Mouse (Mus musculus): Measurements from ENCODE around the gene Sgms1.
"Not testable (repeated sequence)": the region's sequence is repeated elsewhere in the genome, so short reads cannot be mapped to it uniquely, and the experiment has no call there.

Gene Sgms1

DNA sequence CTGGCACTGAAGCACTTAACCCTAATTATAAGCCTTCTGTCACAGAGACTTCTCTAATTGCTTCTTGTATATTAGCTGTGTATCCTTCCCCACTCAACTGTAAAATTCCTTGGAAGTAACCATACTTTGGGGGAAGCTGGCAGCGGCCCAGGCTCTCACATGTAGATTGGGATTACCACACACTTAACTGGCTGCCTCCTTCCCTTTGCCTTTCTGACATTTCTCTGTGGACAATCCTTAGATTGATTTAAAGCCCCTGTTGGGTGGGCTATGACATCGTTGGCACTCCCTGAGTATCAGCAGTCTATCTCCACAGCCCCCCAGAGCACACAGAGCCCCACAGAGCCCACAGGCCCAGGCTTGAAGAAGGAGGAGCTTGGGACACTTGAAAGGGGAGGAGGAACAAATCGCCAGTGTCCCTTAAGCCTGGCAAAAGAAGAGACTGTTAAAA is 8.0 kb downstream of the Sgms1 start:
- peak; percentile 63 for DNase-seq

DNA sequence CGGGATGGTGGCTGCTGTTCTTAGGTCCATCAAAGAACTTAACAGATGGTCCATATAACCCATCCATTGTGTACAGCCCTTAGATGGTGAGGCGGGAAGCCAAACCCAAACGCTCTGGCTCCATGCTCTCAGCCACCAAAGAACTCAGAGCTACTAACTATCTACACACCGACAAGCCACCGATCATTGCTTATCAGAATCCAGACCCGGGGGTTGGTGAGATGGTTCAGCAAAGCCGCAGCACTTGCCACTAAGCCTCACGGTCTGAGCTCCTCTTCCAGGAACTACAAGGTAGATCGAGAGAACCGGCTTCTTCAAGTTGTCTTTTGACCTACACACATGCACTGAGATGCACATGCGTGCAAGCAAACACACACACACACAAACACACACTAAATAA is 8.8 kb downstream of the Sgms1 start:
- DNase-seq: no peak

DNA sequence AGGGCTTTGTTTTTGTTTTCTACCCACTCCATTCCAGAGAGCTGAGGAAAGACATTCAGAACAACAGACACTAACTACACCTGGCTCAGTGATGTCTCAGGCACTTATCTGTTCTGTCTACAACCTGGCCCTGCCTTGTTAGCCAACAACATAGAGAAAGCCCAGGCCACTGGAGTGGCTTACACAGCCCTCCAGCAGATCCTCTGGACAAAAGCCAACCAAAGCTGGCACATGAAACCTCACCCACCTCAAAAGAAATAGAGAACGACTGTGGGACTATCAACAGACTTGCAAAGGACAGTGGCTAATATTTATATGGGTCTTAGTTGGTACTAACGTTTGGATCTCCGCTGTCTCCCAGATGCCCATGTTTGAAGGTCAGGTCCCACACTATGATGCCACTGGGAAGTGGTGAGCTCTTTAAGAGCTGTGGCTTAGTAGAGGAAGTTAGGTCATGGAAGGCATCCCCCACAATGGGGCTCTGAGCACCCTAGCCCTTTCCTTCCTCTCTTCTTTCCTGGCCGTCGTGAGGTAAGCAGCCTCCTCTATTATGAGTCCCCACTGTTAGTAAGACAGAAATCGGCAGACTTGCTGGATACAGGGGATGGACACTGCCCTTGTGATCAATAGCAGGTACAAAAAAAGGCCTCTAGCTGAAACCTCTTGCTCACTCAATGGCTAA is 10.1 kb downstream of the Sgms1 start:
- DNase-seq: no peak

DNA sequence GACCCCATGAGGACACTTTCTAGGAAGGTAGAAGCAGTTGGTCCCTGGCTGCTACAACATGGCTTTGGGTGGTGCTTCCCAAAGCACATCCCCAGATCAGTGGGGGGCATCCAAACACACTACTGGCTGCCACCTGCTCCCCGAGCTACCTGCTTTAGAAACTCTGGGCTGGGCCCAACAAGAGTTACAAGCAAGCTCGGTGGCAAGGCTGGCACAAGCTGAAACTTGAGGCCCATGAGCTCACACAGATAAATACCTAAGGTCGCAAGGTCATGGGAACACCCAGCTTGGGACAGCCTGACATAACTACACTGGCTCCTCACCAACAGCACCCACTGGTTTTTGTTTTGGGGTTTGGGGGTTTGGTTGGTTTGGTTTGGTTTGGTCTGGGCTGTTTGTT is 10.9 kb downstream of the Sgms1 start:
- no peak for DNase-seq

DNA sequence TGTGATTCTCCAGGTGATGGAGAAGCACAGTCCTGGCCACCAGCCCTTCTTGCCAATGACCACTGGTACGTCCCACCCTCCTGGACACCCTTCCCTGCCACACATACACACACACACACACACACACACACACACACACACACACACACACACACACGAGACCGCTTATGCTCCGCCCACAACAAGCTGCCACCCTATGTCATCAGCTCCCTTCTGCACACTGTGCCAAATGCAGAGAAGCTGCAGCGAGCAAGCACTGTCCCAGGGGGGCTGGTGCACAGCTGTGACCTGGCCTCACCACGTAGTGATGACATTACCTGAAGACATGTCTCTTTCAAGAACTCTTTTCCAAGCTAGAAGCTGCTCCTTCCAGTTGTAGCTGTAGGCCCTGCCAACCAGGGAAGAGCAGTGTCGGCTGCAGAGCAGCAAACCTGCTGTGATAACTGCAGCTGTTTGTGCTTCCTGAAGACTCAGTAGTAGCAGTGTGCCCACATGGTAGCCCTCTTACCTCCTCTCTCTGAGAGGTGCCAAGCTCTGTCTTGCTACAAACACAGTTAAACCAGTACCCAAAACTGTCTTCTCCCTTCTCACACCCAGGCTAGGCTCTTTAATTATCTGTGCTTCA is 11.7 kb downstream of the Sgms1 start:
- DNase-seq: no peak

DNA sequence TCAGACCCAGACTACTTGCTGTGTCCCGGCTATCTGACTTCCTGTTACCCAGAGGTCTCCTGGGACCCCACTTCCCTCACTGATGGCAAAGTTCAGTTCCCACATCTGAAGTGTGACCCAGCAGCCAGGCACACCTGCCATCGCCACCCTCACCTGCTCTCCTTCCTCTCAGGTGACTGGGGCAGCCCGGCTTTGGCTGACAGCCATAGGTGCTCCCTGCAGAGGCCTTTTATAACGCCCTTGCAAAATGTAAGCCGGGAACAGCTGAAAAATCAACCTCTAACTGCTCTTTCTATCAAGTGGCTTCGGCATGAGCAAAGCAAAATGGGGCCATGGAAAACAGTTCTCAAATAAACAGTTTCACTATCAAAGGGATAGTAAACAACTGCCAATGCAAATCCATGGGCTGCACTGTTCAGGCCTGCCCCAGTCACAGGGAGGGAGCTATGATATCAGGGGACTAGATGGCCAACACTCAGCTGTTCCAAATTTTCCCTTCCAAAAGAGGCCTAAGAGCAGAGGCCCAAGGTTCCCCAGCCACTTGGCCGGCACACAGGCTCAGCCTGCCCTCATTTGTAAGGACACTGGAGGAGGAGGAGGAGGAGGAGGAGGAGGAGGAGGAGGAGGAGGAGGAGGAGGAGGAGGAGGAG is 12.5 kb downstream of the Sgms1 start:
- peak; percentile 49 for DNase-seq

DNA sequence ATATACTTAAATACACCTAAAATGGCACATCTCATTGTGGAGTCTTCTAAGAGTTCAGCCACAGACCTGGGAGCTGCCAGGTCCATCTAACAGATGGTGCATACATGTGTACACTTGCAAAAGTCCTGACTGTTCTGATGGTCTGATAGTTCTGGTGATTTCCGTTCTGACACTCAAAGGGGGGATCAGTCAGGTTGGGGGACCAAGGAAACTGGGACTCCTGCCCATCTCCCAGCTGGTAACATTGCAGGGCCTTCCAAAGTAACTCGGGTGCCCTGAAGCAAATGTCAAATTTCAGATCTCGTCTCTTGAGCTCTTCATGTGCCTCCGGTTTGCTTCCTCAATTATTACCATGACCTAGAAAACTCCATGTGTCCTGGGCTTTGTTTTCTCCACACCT is 13.5 kb downstream of the Sgms1 start:
- no peak for DNase-seq

DNA sequence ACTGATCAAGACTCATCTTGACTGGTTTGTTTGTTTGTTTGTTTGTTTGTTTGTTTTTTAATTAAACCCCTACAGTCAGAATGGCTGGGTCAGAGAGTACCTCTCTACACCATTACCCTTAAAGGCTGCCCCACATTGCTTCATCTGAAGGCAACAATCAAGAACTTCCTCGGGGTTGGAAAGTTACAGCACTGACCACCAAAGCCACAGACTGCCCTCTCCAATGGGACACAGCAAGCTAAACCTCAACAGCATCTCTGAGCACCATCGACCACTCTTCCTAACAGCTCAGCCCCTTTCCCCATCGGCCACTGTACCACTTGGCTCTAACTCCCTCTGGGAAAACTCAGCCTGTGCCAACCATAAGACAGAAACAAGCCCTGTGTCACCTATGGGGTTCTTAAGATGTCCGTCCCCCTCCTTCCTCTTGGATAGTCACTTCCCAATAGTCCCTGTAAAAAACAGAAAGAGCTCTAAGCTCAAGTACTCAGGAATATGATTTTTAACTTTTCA is 14.0 kb downstream of the Sgms1 start:
- no peak for DNase-seq

DNA sequence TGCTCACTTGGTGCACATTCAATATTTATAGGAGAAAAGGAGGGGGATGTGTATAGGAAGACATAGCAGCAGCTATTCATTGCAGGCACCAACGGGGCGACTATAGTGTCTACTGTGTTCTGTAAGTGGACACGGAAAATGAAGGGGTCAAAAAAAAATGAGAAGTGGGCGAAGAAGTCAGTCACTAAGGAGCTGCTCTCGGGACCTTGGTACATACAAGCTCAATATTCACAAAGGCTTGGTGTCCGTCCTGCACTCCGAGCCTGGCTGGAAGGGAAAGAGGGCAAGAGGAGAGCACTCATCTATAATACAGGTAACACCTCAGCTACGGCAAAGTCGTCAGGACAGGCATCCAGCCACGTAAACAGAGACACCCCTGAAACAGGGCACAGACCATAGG is 14.8 kb downstream of the Sgms1 start:
- DNase-seq: no peak

DNA sequence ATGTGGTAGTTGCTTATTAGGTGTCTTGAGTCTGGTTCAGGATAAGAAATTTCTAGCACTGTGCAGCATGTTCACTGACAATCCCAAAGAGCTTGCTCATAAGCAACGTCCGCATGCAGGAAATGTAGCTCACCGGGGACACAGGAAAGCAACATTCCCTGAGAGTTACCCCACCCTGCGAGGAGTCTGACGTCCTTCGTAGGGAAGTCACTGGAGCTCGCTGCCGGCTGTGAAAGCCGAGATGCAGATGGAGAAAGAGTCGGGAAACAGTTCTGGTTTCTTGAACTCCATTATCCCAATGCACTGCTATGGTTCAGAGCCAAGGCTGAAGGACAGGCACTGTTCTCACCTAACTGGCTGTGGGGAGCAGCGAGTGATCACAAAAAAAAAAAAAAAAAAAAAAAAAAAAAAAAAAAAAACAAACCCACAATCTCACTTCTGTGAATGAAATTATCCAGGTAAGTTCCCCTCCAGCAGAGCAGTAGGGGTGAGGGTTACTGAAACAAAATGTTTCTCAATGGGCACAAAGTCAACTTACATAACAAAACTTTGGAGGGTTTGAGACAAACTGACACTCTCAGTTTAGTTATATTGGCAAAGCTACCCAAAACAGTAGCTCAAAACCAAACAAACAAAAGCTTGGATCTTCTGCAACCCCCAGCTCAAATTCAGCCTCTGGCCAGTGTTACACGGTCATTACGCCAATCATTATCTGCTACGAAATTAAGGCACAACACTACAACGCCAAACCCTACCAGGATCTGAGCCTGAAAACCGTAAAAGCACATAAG is 15.5 kb downstream of the Sgms1 start:
- peak; percentile 56 for DNase-seq

DNA sequence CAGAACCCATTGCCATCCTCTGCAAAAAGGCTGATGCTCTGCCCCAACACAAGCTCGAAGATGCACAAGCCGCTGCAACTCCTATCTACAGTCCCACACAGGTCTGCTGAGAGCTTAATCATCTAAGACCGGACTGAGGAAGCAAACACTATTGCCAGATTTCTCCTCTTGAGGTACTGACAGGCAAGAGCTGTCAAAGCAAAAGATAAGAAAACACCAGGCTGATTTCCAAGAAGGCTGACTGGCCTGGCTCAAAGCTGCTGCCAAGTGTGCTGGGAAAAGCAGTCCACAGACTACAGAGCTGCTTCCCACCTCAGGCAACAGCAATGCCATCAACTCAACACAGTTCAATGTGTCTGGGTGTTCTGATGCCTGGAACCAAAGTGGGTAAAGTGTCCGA is 17.1 kb downstream of the Sgms1 start:
- DNase-seq: peak; percentile 38

DNA sequence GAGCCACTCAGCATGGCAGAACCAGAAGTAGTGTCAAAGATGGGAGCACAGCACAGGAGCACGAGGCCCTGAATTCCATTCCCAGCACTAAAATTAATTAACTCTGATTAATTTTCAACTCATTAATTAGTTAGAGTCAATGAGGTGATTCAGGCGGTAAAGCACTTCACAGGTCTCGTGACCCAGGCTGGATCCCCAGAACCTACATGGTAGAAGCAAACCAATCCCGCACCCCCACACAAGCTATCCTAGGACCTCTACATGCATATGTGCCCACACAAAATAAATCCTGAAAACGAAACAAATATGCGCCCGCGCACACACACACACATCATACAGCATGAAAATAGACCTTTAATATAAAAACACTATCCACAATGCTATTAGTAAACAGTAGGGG is 22.2 kb downstream of the Sgms1 start:
- no peak for DNase-seq

DNA sequence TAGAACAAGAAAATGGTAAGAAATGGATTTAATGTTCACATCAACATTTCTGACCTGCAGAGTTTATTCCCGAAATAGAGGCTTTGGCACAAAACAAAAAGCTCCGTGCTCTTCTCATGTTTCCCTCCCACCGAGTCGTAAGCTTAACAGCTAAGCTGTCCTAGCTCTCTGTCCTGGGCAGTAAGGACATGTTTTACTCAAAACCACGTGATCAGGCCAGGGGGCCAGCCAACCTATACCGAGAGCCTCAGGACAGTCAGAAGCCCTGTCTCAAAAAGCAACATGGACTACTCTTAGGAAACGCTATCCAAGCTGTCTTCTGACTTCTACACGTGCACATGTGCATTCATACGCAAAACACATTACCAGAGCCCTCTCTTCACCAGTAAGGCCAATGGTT is 23.1 kb downstream of the Sgms1 start:
- DNase-seq: no peak

DNA sequence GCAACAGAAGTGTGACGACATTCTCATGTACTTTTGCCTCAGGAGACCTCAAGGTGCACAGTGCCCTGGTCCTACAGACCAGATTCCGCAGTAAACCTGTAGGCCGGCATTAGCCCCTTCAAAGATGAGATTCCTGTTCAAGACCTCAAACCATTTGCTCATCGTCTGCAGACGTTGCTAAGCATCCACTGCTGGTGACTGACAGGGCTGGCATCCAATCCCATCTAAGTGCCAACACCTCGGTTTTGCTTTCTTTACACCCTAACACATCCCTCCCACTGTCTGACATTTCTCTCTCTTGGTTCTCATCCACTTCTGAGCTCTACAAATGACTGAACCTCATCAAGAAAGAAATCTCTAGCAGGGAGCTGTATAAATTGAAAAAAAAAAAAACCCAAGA is 24.4 kb downstream of the Sgms1 start:
- DNase-seq: no peak

DNA sequence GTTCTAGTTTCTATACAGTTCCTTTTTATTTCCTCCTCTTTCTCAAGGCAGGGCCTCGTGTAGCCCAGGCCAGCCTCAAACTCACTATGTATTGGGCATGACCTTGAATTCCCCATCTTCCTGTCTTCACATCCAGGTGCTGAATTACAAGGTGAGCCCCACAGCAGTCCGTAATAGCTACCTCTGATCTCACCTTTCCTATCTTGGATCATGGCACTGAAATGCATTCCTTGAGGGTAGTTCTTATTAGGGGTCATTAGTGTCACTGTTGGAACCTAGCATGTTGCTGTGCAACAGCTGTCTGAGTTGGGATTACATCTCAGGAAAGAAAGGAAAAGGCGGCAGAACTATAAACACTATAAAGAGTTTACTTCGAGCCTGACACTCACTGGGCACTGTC is 25.9 kb downstream of the Sgms1 start:
- no peak for DNase-seq

DNA sequence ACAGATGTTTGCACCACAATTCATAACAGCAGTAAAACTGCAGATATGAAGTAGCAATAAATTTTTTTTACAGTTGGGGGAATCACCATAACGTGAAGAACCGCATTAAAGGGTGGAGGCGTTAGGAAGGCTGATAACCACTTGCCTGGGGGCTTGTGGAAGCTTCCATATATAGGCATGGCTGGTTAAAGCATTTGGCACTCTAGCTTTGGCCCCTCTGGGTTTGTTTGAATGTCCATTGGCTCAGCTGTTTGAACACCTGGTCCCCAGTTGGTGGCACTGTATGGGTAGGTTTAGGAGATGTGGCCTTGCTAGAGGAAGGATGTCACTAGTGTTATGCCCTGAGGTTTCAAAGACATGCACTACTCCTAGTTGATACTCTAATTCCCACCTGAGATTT is 27.0 kb downstream of the Sgms1 start:
- no peak for DNase-seq

DNA sequence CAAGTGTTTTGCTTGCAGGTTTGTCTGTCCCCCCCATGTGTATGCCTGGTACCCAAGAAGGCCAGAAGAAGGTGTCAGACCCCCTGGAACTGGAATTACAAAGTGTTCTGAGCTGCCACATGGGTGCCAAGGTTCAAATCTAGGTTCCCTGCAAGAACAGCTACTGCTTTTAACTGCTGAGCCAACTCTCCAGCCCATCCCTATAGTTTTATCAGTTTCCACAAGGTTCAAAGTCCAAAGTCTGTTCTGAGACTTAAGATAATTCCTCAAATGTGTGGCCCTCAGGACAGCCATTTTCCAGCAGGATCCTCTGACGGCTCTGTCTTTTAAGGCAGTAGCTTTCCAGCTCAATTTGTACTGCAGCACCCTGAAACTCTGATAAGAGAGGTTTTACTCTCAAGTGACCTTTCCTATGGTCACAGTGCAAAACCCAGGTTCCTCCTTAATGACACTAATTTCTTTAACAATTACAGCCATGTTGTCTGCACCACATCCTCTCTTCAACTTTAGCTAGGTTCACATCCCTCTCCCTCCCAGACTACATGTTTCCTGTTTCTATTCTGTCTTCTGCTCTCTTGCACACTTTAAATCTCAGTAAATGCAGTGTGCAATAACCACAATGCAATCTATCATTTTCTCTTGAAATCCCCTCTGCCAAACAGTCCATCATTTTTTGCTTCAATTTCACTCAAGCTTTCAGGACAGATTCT is 28.4 kb downstream of the Sgms1 start:
- DNase-seq: no peak

DNA sequence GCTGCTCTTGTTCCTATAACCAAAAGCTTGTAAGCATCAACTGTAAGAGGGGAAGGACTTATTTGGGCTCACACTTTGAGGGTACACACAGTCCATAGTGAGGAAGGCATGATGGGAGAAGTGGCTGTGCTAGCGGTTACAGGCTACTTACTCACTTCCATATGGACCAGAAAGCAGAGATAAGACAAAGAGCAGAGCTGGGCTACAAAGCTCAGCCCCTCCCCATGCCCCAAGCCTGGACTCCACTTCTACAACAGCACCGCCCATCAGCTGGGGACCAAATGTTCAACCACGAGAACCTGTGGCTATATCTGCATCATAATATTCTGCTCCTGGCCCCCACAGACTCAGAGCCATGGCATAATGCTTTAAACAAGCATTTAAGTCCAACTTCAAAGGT is 29.0 kb downstream of the Sgms1 start:
- no peak for DNase-seq

DNA sequence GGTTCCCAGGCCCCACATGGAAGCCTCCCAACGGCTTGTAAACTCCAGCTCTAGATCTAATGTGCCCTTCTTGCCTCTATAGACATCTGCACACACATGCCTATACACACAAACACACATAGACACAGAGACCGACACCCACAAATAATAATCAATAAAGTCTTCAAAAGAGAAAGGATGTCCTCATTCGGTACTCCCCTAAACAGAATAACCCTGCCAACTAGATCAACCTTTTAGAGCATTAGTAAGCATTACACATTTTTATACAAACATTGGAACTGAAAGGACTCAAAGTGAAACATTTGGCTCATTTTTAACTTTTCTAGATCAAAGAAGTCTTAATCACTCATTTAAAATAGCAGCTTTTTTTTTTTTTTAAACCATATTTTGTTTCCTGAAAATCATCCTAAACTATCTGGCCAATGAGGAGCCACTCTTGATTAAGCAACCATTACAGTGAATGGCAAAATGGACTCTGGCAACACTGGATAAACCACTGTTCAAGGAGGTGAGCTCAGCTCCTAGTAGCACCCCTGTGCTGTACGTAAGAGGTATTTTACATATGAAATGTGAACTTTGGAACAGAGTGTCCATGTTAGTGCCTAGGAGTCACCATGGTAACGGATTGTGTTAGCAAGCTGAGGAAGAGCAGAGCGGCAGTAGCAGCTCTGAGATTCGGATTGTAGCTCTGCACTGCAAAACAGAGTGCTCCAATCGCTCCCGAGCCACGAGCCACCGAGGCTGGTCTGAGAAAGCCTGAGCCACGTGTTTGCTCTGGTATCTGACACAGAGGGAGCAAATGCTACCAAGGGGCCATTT is 30.6 kb downstream of the Sgms1 start:
- DNase-seq: peak; percentile 43

DNA sequence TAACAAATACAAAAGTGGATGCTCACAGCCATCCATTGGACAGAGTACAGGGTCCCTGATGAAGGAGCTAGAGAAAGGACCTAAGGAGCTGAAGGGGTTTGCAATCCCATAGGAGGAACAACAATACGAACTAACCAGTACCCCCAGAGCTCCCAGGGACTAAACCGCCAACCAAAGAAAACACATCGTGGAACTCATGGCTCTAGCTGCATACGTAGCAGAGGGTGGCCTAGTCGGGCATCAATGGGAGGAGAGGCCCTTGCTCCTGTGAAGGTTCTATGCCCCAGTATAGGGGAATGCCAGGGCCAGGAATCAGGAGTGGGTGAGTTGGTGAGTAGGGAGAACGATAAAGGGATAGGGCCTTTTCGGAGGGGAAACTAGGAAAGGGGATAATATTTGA is 31.5 kb downstream of the Sgms1 start:
- not testable (repeated sequence) for DNase-seq

DNA sequence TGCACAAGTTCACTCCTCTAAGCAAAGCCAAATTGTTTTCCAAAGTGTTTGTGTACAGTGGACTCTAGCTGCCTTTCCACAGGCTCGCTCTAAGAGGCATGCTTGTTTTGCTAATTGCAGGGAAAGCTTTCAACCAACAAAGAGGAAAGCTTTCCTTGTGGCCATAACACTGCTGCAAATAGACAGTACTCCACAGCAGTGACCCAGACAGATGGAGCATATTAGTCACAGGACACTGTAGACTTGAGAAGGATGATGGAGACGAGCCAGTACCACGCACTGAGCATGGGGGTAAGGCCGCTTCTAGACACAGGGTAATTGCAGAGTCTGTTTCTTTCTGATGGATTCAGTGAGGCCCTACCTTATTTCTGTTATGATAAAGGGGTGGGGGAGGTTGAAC is 33.3 kb downstream of the Sgms1 start:
- DNase-seq: no peak

DNA sequence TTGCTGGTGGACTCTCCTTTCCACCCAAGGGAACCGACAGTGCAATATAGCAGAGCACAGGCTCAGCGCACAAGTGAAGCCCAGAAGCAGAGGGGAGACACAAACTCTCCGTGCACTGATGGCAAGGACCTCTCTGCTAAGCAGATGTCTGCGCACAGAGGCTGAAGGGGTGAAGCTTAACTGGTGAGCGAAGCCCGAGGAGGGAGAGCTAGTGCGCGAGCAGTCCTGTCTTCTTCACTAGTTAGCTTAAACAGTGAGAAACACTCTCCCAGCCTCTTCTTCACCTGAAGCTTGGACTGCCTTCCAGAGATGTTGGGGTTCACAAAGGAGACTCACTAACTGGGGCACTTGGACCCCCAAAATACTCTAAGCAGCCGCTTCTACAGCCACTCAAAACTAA is 36.1 kb downstream of the Sgms1 start:
- DNase-seq: no peak

Data from kidney, postnatal 14 days (tissue).